In genomic region chr2:31087085-31087484, GRCm38 (mm10) we compare ENCODE assay signal across 9 mouse cellular contexts. TPM values are rescaled to one million over a fixed set of nuclear protein-coding genes. Genes with fewer than 3 reads are reported as not detected.
A peak's percentile ranks its signal among the peaks of the same experiment; 100 is the strongest.
DNase-seq lines count a peak whose midpoint lies in the region; ATAC-seq and TF ChIP-seq lines count a peak whose summit lies in the region.
"Had no signal": no experiment of that assay in that cellular context is flagged by ENCODE, and none has a peak within 500 bp of the region (broad histone marks: within the 10 kb centered on the region; RNA-seq: fewer than 3 reads in every experiment).

No protein-coding gene starts in this region.

- no peaks in the 10 kb centered on the region for H3K27me3 ChIP-seq in heart, embryonic 11.5 days (ENCODE audit: control insufficient read depth, insufficient read depth, low read length)
- no peaks in the 10 kb centered on the region for H3K27me3 ChIP-seq in midbrain, embryonic 10.5 days (ENCODE audit: low read depth, poor library complexity, severe bottlenecking)
- no peaks in the 10 kb centered on the region for H3K27me3 ChIP-seq in midbrain, embryonic 11.5 days (ENCODE audit: control insufficient read depth, insufficient read depth, low read length)
- no peaks in the 10 kb centered on the region for H3K27me3 ChIP-seq in heart, embryonic 15.5 days
- no peaks in the 10 kb centered on the region for H3K27me3 ChIP-seq in liver, postnatal 0 days (ENCODE audit: insufficient read depth, low read length)
- H3K27me3 ChIP-seq: limb, embryonic 15.5 days had no signal

- no peaks in the 10 kb centered on the region for H3K9me3 ChIP-seq in heart, embryonic 11.5 days (replicated peaks; ENCODE audit: control insufficient read depth, low read length)
- H3K9me3 ChIP-seq in midbrain, embryonic 10.5 days (replicated peaks), result peaks cover 6% of the 10 kb centered on the region
- H3K9me3 ChIP-seq in midbrain, embryonic 11.5 days (ENCODE audit: control insufficient read depth, low read length), result no peaks in the 10 kb centered on the region
- H3K9me3 ChIP-seq in heart, embryonic 15.5 days (replicated peaks), result no peaks in the 10 kb centered on the region
- peaks cover 3% of the 10 kb centered on the region for H3K9me3 ChIP-seq in liver, postnatal 0 days (ENCODE audit: low read length)
- H3K9me3 ChIP-seq: limb, embryonic 15.5 days had no signal

- H3K27ac ChIP-seq in heart, embryonic 11.5 days (ENCODE audit: low read depth, low read length), result 0 out of 2 replicates have a peak overlapping the region, but pooled peaks have one; percentile 1
- H3K27ac ChIP-seq in midbrain, embryonic 10.5 days (replicated peaks), result peak overlapping the region; percentile 38; the same call in 1 of the 2 replicates
- H3K27ac ChIP-seq in midbrain, embryonic 11.5 days (ENCODE audit: low read depth, low read length), result no peak overlapping the region
- H3K27ac ChIP-seq in heart, embryonic 15.5 days, result peak overlapping the region; percentile 74
- peak overlapping the region; percentile 60 for H3K27ac ChIP-seq in liver, postnatal 0 days (ENCODE audit: low read depth)

- ATAC-seq in heart, embryonic 11.5 days (replicated peaks; ENCODE audit: insufficient number of reproducible peaks, low FRiP score, low TSS enrichment), result no peak
- no peak for ATAC-seq in midbrain, embryonic 11.5 days (ENCODE audit: low FRiP score)
- ATAC-seq in heart, embryonic 15.5 days (replicated peaks; ENCODE audit: insufficient number of reproducible peaks, insufficient read depth, low FRiP score, low read depth), result no peak
- peak; percentile 35 for ATAC-seq in liver, postnatal 0 days

- WGBS in heart, embryonic 11.5 days (ENCODE audit: insufficient replicate concordance), result 24% methylated on average over 5 of the region's 5 CpGs
- 54% methylated on average over 5 of the region's 5 CpGs for WGBS in midbrain, embryonic 10.5 days
- WGBS in midbrain, embryonic 11.5 days, result 56% methylated on average over 5 of the region's 5 CpGs
- WGBS in heart, embryonic 15.5 days, result 38% methylated on average over 5 of the region's 5 CpGs
- WGBS in liver, postnatal 0 days (ENCODE audit: insufficient replicate concordance), result 16% methylated on average over 5 of the region's 5 CpGs

- H3K9ac ChIP-seq in heart, embryonic 11.5 days (ENCODE audit: low read depth, low read length), result no peak overlapping the region
- H3K9ac ChIP-seq in midbrain, embryonic 11.5 days (ENCODE audit: low read length), result no peak overlapping the region
- no peak overlapping the region for H3K9ac ChIP-seq in heart, embryonic 15.5 days
- no peak overlapping the region for H3K9ac ChIP-seq in liver, postnatal 0 days (replicated peaks)
- H3K9ac ChIP-seq: limb, embryonic 15.5 days had no signal

- TF ChIP-seq EP300 in liver, postnatal 0 days (IDR thresholded peaks at IDR 0.05; ENCODE audit: low read depth), result 0 out of 2 replicates have a peak, but pooled peaks have one; percentile 12

- H3K36me3 ChIP-seq in heart, embryonic 11.5 days (ENCODE audit: control insufficient read depth, insufficient read depth, low read length), result peaks cover 12% of the 10 kb centered on the region; the same call in 1 of the 2 replicates
- peaks cover 24% of the 10 kb centered on the region for H3K36me3 ChIP-seq in midbrain, embryonic 10.5 days
- peaks cover 2% of the 10 kb centered on the region; the same call in 1 of the 2 replicates for H3K36me3 ChIP-seq in midbrain, embryonic 11.5 days (ENCODE audit: control insufficient read depth, insufficient read depth, low read length)
- peaks cover 17% of the 10 kb centered on the region for H3K36me3 ChIP-seq in heart, embryonic 15.5 days
- H3K36me3 ChIP-seq in liver, postnatal 0 days (replicated peaks; ENCODE audit: insufficient read depth, low read length), result peaks cover 3% of the 10 kb centered on the region

- no peak for DNase-seq in heart, postnatal 25 days (ENCODE audit: low spot score)
- no peak for DNase-seq in midbrain, embryonic 10.5 days (ENCODE audit: low spot score)
- no peak for DNase-seq in midbrain, embryonic 11.5 days (ENCODE audit: low spot score, missing footprints)
- DNase-seq in liver, postnatal 0 days, result no peak
- no peak for DNase-seq in MN1 (ENCODE audit: low spot score)
- no peak for DNase-seq in thymus, postnatal 0 days (ENCODE audit: low spot score)

- intact Hi-C loops in heart, postnatal 25 days (cut with DNase I), result no loop called here

- H3K4me2 ChIP-seq in heart, embryonic 11.5 days, result no peak overlapping the region
- H3K4me2 ChIP-seq in midbrain, embryonic 11.5 days, result no peak overlapping the region
- H3K4me2 ChIP-seq in heart, embryonic 15.5 days, result no peak overlapping the region
- H3K4me2 ChIP-seq in liver, postnatal 0 days (ENCODE audit: low read depth, low read length), result no peak overlapping the region
- H3K4me2 ChIP-seq: limb, embryonic 15.5 days had no signal

- TF ChIP-seq CTCF in liver, postnatal 0 days (IDR thresholded peaks at IDR 0.05; ENCODE audit: low read depth), result no peak

- H3K4me1 ChIP-seq in heart, embryonic 11.5 days (ENCODE audit: control insufficient read depth, insufficient read depth, low read length), result peaks cover 41% of the 10 kb centered on the region
- H3K4me1 ChIP-seq in midbrain, embryonic 10.5 days, result peaks cover 46% of the 10 kb centered on the region
- peaks cover 11% of the 10 kb centered on the region for H3K4me1 ChIP-seq in midbrain, embryonic 11.5 days (ENCODE audit: control insufficient read depth, insufficient read depth, low read length)
- peaks cover 26% of the 10 kb centered on the region for H3K4me1 ChIP-seq in heart, embryonic 15.5 days (replicated peaks)
- peaks cover 25% of the 10 kb centered on the region for H3K4me1 ChIP-seq in liver, postnatal 0 days (ENCODE audit: insufficient read depth)

- H3K4me3 ChIP-seq in heart, embryonic 11.5 days (ENCODE audit: low read depth, low read length), result no peak overlapping the region
- H3K4me3 ChIP-seq in midbrain, embryonic 10.5 days, result no peak overlapping the region
- no peak overlapping the region for H3K4me3 ChIP-seq in midbrain, embryonic 11.5 days (ENCODE audit: low read depth, low read length)
- no peak overlapping the region for H3K4me3 ChIP-seq in heart, embryonic 15.5 days
- H3K4me3 ChIP-seq in liver, postnatal 0 days (ENCODE audit: low read depth, low read length), result no peak overlapping the region
- H3K4me3 ChIP-seq: limb, embryonic 15.5 days had no signal

RNA-seq across cellular contexts. Expression of gene Fnbp1, which starts 54.7 kb away (rescaled TPM):
- 19.5 and 20.4 TPM in 2 replicates for polyA plus RNA-seq in heart, embryonic 11.5 days (2014; fragmentation: Nextera tagmentation; extraction: Ambion mirVana)
- 10 to 100 TPM; 50.0 to 53.4 TPM for total RNA-seq in heart, postnatal 25 days (2021)
- 11.8 and 14.3 TPM in 2 replicates for polyA plus RNA-seq in midbrain, embryonic 10.5 days (2016; fragmentation: Nextera tagmentation; extraction: Ambion mirVana)
- polyA plus RNA-seq in midbrain, embryonic 11.5 days (2014; fragmentation: Nextera tagmentation; extraction: Ambion mirVana), result 10.8 and 11.5 TPM in 2 replicates
- 16.0 and 21.8 TPM in 2 replicates for polyA plus RNA-seq in heart, embryonic 15.5 days (2015; fragmentation: Nextera tagmentation; extraction: Ambion mirVana)
- polyA plus RNA-seq in liver, postnatal 0 days (2015; fragmentation: Nextera tagmentation; extraction: Ambion mirVana), result 4.1 and 4.5 TPM in 2 replicates
- 45.6 and 59.9 TPM in 2 replicates for polyA plus RNA-seq in thymus, postnatal 0 days (2015; fragmentation: Nextera tagmentation; extraction: Ambion mirVana)
